Mouse (Mus musculus) cerebral cortex, adult 2 months (tissue): ENCODE measurements around the gene Gm37240.

ENCODE experiments used
- WGBS: fragments of 180-500 bp; shearing (Covaris S2); methylation state at CpG from one replicate; pipeline ENCODE4 v1.1.7; 2018; 5-methylcytosine and 5-hydroxymethylcytosine counted together

The Gm37240 gene

GRCm38 (mm10) chr3:84665255-84666073, 1221.9 kb downstream of the Gm37240 start:
- 37% methylated on average over 21 of the region's 21 CpGs for WGBS

GRCm38 (mm10) chr3:84664686-84665085, 1222.6 kb downstream of the Gm37240 start:
- 91% methylated on average over 8 of the region's 8 CpGs for WGBS

GRCm38 (mm10) chr3:84663858-84664257, 1223.5 kb downstream of the Gm37240 start:
- 96% methylated on average over 4 of the region's 4 CpGs for WGBS

GRCm38 (mm10) chr3:84663079-84663478, 1224.2 kb downstream of the Gm37240 start:
- 94% methylated on average over 12 of the region's 12 CpGs for WGBS

GRCm38 (mm10) chr3:84660380-84660779, 1226.9 kb downstream of the Gm37240 start:
- 56% methylated on average over 2 of the region's 2 CpGs for WGBS

GRCm38 (mm10) chr3:84658872-84659271, 1228.4 kb downstream of the Gm37240 start:
- WGBS: 100% methylated on average over 2 of the region's 2 CpGs

- 91% methylated on average over 7 of the region's 7 CpGs for WGBS
Measured at GRCm38 (mm10) chr3:84658017-84658416, 1229.3 kb downstream of the Gm37240 start.

GRCm38 (mm10) chr3:84657240-84657639, 1230.1 kb downstream of the Gm37240 start:
- 78% methylated on average over 6 of the region's 6 CpGs for WGBS

- WGBS: 62% methylated on average over 2 of the region's 2 CpGs
Measured at GRCm38 (mm10) chr3:84655785-84656150, 1231.5 kb downstream of the Gm37240 start.

- 27% methylated on average over 16 of the region's 16 CpGs for WGBS
Measured at GRCm38 (mm10) chr3:84654900-84655784, 1232.2 kb downstream of the Gm37240 start.

- WGBS: 25% methylated on average over 12 of the region's 12 CpGs
Measured at GRCm38 (mm10) chr3:84654246-84654826, 1233.0 kb downstream of the Gm37240 start.

GRCm38 (mm10) chr3:84653557-84654245, 1233.6 kb downstream of the Gm37240 start:
- 25% methylated on average over 13 of the region's 14 CpGs for WGBS

- WGBS: 60% methylated on average over 12 of the region's 12 CpGs
Measured at GRCm38 (mm10) chr3:84652643-84653556, 1234.4 kb downstream of the Gm37240 start.

GRCm38 (mm10) chr3:84649578-84650327, 1237.6 kb downstream of the Gm37240 start:
- 95% methylated on average over 12 of the region's 12 CpGs for WGBS

- WGBS: 73% methylated on average over 4 of the region's 4 CpGs
Measured at GRCm38 (mm10) chr3:84648069-84648468, 1239.2 kb downstream of the Gm37240 start.

GRCm38 (mm10) chr3:84647616-84648015, 1239.7 kb downstream of the Gm37240 start:
- 33% methylated on average over 4 of the region's 4 CpGs for WGBS

- WGBS: 84% methylated on average over 8 of the region's 8 CpGs
Measured at GRCm38 (mm10) chr3:84646331-84646845, 1240.9 kb downstream of the Gm37240 start.

- 97% methylated on average over 3 of the region's 3 CpGs for WGBS
Measured at GRCm38 (mm10) chr3:84646007-84646290, 1241.4 kb downstream of the Gm37240 start.

GRCm38 (mm10) chr3:84645156-84646006, 1241.9 kb downstream of the Gm37240 start:
- 91% methylated on average over 9 of the region's 9 CpGs for WGBS
